Mouse (Mus musculus) cerebellum, adult 9-11 months (tissue): Measurements from ENCODE around the gene Frmd4b.

Experiments used
- DNase-seq: peaks from one replicate; pipeline ENCODE4 v3.0.0; 2022

Frmd4b gene

DNA sequence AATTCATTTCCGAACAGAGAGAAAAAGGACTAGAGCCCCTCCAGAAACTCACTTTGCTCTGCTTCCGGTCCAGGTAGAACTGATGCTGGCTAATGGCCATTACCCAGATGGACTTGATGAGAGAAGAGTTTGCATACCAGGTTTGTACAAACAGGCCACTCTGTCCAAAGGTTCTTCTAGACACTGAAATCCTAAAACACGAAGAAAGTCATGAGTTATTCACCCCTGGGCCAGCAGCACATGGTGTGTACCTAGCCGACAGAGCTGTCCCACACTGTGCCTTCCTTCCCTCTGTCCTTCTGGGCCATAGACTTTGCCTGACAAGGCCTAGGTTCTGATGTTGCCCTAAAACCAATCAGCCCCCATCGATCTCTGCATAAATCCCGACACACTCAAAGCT, 308.8 kb downstream of the Frmd4b start:
- DNase-seq: no peak

DNA sequence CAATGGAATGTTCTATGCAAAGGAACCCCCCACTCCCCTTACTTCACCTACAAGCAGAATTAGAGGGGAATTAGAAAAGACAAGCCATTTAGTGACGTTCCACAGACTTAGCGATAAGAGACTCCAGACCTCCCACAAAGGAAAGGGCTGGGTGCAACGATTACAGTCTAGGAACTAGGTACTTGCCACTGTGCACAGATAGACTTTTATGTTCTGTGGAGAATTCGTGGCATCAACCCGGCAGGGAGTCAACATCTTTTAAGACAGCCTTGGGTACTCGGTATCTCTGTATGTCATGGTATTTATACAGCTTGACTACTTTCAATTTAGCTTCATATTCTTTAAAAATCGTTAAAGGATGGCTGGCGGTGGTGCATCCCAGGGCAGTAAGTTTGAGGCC, 310.1 kb downstream of the Frmd4b start:
- DNase-seq: no peak

DNA sequence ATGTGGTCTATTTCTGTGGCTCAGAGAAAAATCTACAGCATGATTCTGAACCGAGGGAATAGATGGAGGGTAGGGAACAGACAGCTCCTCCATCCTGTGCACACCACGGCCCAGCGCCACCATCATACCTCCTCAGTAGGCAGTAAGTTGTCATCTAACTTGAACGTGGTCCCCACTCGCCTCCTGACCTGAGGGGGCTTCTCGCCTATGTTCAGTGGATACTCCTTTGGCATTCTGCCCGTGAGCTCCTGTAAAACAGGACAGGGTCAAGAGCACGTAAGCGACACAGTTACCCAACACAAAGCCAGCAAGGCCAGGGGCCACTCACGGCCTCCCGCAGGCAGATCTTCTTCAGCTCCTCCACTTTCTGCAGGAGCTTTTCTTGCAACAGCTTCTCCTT, 311.0 kb downstream of the Frmd4b start:
- DNase-seq: peak; percentile 14

DNA sequence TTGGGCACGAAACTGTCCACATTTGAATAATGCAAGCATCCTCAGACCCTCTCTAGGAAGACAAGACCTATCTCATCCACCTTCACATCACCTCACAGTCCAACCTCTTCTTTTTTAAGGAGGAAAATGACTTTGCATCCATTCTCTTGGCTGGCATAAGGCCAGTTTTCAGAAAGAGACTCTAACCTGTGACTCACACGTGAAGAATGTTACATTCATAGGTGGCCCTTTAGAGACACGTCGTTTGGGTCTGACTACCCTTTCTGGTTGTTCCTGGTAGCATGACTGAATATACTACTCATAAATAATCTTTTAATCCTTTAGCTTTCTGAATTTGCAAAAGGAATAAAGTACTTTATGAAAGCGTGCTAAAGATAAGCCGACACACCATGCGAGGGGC, 311.9 kb downstream of the Frmd4b start:
- DNase-seq: peak; percentile 11

DNA sequence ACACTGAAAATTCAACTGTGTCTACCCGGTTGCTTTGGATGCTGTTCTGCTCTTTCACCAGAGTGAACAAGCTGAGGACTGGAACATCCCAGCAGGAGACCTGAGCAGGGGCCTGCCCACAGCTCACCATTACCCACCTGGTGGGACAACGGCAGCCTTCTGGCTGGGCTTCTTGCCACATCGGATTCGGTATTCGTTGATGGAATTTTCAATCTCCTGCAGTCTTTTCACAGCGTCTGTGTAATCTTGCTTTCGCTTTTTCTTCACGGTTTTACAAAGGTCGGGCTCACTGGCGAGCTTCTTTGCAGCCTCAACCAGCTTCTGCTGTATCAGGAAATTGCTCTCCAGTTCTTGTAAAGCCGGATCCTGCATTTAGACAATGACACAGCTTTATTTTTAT, 312.3 kb downstream of the Frmd4b start:
- DNase-seq: peak; percentile 68

DNA sequence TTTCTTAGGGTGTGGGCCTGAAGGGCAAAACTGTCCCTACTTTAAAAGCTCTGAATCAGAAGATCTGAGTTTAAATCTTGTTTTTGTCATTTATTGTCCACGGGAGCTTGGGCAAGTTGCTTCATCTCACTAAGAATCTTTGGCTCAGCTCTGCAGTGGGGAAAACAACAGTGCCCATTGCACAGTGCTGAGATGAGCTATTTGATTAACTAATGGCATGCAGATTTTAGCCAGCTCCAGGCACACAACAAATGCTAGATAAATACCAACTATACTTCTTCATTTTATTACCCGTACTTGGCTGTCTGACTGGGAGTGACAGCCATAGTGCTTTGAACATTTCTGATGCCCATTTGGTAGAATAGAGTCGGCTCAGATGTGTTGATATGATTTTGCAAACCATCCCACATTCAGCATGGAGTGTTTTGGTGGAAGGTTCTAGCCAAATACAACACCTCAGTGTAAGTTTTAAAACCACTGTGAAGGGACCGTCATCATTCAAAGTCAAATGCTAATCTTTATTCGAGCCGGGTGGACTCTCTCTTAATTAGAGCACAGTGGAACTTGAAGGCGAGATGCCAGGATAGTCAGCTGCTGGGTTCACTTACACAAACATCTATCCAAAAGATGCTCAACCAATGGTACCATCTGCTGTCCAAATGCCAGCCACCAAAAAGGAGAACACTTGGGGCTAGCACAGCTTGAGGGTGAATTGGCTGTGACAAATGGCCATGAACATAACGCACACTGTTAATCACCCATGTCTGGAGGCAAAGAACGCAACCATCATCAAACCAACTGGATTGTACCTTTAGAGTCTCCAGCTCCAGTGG, 313.8 kb downstream of the Frmd4b start:
- DNase-seq: peak; percentile 50

DNA sequence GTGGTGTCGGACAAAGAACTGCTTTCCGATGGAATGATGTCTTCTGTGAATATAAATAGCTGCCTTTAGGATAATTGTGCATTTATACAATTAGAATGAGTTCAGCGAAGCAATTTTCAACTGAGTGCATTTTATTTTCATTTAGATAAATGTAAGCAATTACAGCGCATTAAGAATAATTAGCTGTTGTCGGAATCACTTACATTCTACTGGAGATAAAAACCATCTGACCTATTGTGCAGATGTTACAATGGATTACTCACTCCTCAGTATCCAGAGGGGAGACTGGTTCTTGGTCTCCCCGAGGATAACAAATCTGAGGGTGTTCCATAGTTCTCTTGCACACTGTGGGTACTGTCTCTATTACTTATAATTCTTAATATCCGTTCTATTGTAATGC, 315.0 kb downstream of the Frmd4b start:
- no peak for DNase-seq

DNA sequence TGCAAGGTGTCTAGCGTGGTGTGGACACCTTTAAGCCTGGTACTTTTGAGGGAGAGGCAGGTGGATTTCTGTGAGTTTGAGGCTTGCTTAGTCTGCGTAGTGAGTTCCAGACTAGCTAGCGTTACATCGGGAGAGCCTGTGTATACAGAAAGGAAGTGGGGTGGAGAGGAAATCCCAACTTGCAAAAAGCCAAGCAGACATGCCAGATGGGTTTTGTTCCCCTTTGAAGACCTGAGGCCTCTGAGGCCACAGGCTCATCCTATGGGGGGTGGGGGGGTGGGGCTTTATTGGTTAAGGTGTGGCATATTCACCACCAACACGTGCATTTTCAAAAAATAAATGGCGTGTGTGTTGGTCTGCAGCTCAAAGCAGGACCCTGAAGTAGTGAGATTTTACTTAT, 316.7 kb downstream of the Frmd4b start:
- DNase-seq: no peak

DNA sequence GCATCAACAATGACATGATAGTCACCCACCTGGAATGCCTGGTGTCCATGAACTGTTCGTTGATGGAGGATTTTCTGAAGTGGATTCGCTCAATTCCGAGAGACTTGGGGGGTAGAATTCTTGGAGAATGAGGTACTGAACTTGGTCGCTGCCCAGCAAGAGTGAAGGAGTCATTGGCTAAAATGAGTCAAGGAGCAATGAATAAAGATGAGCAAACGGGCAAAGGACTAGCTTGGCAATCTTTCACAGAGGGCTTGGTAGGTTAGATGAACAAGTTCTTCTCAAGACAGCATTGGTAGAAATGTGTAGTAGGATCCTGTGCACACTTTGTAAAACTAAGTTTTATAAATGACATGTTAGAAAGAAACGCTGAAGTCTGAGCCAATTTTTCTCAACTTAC, 317.2 kb downstream of the Frmd4b start:
- no peak for DNase-seq

DNA sequence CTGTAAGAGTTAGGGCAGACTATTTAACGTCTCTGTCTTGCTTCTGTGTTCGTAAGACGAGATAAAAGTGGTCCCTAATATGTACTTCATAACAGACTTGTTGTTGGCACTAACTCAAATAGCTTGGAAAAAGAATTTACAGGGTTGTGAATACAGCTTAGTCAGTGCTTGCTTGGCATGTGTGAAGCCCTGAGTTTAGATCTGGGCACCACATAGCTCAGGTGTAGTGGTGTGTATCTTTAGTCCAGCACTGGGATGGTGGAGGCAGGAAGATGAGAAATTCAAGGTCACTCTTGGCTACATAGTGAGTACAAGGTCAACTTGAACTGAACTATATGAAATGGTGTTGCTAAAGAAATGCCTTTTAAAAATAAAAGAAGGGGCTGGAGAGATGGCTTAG, 320.2 kb downstream of the Frmd4b start:
- no peak for DNase-seq

DNA sequence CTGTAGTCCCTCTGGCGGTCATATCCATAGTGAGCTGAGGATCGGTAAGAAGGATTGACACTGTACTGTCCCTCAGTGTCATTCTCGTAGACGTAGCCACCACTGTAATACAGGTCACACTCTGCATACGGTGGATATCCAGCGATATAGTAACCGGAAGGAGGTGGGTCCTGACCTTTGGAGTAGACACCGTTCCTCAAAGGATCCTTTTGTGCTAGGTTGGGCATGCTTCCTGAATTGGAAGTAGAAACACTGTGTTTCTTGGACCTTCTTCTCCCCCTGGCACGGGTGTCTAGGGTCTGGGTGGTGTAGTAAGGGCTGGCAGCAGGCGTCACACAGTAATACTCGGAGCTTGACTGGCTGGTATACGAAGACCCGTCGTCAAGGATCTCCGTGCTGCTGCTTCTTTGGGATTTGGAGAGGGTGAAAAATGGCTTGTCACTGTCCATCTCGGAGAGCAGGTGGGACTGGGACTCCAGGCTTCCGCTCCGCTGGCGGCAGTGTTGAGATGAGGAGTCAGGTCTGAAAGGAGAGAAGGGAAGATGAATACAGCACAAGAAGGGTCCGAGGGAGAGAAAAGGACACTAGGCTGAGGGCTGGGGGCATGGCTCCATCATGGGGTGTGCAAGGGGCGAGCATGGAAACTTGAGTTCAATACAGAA, 321.3 kb downstream of the Frmd4b start:
- DNase-seq: no peak

DNA sequence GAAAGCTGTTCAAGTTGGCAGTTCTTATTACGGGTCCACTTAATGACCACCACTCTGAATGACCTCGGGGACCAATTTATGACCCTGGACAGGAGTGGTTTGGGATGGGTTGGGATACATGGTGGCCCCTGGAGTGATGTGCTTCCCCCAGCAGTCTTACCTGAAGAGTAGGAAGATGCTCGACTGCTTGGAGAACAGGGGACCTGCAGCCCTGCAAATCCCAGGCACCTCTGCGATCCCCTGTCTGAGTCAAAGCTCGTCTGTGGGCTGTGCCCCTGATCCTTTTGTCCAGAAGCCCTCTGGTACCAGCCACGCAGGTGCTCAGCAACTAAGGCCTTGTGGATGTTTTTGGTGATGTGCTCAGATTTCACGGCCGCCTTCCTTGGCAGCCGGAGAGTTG, 321.9 kb downstream of the Frmd4b start:
- DNase-seq: no peak

DNA sequence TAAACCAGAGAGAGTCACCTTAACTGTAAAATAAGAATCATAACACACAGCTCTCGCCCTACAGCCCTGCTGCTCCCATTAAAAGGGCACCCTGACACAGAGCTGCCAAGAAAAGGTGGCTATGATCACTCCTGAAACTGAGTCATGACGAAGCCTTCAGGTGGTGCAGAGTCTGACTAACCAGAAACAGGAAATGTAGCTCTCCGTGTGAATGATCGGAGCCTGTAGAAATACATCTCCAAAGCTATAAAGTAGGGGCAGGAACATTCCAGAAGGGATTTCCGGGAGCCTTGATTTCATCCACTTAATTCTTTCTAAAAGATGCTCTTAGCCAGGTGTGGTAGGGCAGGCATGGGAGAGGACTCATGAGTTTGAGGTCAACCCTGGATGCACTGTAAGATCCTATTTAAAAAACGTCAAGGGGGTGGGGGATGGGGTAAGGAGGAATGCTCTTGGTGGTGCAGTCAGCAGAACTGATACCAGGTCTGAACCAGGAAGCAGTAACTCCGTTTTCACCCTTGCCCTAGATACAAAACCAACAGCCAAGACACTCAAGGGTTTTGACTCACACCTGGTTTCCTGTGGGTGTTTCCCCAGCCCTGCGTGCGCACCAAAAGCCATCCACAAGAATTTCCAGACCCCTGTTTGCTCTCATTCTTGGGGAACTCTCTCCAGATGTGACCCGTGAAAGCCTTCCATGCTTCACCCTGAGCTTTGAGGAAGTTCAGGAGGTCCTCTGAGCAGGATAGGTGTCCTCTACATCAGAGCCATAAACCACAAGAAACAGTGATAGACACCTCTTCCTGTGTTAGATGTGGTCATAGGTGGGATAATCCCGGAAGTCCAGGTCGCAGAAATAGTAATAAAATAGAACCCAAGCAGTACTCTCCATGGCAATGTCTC, 323.4 kb downstream of the Frmd4b start:
- no peak for DNase-seq

DNA sequence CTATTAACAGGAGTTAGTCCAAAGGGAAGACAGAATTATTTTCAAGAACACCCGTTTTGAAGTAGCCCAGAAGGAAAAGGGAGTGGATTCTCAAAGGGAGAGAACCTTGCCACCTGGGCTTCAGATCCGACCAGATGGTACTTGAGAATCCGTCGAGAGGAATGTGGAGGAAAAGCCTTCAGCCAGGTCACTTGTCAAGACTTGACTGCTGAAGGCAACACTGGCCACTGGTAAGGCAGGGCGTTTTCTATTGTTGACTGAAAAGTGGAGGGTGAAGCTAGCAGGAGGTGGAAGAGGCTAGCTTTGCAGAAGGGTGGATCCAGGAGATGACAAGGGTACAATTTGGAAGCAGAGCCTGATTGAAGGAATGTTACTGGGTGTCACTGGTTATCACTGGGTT, 324.4 kb downstream of the Frmd4b start:
- no peak for DNase-seq

DNA sequence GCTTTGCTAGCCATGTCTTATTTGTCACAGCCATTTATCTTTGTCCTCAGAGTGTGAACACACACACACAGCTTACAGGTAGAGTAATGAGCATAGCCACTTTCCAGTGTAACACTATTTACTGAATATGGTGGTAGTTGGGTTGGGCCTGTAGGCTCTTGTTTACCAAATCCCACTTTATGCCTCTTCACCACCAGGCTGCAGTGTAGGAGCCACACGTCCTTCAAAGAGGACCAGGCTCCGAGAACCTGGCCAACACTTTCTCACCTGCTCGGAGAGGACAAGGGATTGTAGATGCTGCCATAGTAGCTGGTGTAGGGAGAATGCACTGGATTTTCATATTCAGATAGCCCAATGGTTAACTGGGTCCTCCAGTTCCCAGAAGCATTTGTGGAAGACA, 325.2 kb downstream of the Frmd4b start:
- no peak for DNase-seq

DNA sequence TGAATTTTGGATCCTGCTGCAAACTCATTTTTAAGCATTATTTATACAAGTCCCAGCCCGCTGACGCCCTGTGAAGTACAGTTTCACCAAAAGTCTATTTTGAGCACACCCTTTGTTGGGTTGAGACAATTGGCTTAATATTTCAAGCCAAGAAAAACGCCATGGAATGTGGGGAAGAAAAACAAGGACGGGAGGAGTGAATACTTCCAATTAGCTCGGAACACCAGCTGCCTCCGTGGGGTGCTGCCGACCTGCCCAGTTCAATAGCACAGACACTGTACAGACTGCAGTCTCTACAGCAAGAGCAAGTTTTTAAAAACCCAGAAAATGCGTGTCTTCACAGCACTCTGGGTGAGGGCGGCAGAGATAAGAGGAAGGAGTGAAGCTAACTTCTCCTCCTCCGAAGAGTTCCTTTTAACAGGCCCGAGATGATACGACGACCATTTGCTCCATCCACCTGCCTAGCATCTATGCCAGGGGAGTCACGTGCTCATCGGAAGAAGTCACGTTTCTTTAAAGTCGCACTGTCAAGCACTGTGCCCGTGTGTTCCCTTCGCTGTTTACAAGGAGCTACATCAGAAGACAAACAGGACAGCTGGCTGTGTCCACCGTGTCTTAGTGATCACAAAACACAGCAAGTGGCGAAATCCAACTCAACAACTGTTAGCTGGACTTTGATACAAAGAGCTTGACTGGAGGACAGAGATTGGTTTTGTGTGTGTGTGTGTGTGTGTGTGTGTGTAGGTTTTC, 326.0 kb downstream of the Frmd4b start:
- DNase-seq: no peak

DNA sequence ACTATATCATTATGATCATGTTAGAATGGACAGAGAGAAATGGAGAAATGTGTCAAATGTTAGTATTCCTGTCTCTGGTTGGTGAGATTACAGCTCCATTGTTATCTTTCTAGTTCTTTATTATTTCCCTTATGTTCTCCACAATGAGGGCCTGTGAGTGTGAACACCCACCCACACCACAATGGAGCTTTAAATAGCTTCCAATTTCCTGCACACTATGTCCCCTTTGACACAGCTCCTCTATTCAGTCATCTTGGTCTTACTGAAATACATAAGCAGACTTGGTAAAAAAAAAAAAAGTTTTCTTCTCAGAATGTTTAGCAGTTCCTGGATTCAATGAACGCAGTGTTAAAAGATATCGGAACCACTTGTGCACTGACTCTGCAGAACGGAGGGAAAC, 326.7 kb downstream of the Frmd4b start:
- DNase-seq: no peak

DNA sequence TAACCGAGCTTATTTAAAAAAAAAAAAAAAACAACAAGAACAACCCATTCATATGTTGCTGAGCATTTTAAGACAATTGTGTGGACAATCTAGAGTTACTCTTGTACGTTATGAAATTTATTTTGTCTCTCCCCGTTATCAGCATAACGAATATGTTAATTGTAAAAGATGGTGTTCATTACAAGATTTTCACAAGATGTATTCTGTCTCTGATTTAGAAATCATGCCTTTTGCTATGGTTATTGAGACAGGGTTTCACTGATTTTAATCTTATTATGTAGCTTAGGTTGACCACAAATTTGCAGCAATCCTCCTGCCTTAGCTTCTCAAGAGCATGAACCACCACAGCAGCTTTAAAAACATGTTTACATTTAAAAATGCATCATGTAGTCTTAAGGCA, 327.5 kb downstream of the Frmd4b start:
- no peak for DNase-seq

DNA sequence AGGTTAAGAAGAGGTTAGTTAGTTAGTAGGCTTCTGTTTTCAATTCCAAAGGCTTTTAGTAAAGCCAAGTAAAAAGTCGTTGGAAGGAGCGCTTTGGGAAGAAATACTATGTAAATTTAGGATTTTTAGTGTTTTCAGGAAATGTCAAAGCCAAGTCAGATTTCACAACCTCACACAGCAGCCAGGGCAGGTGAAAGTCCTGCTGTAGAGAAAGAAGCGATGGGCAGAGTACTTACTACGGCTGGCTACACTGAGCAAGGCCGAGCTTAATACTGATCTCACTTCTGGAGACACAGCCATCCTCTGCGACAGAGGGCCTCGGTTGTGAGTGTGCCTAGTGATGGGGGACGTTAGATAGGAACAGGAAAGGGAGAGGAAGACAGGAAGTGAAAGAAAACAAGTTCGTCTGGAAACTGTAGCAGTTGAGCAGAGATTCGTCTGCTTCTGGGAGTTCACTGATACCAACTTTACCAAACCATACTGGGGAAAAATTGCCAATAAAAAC, 328.0 kb downstream of the Frmd4b start:
- DNase-seq: no peak

DNA sequence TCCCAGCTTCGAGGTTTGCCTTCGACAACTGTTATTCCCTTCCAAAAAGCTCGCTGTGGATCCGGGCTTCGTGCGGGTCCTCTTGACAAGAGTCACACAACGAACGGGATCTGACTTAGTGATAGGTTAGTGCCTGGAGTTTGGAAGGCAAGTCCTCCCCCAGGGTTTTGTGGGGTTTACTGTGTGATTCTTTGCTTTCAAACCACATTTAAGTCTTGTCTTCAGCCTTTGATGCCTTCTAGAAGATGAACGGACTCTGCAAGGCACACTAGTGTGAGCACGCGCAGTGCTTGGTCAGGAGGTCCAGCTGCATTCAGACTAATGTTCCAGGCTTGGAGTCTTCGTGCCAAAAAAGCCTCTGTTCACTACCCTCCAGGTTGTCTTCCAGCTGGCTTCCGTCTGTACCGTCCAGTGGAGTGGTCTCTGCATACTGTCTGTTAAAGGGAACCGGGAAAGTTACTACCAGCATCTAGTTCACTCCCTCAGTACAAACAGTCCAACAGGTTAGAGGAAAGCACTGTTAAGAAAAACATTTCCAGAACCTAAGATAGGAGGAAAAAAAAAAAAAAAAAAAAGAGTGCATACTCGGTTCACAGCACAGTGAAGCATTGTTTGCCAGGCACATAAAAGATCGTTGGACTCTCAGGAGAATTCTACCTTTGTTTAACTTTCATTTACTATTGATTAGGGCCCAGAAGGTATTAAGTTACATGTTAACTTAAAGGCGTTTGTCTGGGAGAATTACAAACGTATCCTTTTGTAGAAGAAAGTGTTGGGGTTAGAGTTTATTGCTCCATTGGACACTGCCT, 329.1 kb downstream of the Frmd4b start:
- DNase-seq: no peak

DNA sequence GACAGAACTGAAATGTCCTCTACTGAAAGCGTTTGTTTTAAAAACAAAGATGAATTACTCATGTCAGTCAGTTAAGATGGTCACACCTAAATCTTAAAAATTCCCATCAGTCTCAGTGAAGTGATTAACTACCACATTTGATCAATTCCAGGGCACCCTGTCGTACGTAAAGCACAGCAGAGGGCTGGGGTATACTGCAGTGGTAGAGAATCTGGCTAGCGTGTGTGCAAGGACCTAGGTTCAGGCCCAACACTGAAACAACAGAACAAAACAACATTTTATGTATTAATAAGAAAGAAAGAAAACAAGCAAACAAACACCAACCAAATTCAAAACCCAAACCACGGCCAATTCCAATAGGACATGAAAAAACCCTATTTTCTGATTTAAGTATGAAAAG, 331.0 kb downstream of the Frmd4b start:
- DNase-seq: no peak

DNA sequence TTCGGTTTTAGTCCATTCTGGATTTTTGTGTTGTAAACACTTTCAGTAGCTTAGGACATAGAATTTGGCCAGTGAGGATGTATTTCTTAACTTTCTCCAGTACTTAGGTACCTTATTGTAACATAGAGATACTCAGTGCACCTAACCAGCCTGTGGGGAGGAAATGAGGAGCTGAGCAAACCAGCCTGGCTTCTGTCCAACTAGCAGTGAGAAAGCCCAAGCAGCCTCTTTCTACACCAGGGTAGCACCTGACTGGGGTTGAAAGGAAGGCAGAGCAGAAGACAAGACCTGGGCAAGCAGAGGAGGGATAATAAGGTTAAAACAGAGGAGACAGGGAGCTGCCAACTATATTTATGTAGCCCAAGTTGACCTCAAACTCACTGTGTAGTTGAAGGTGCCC, 333.7 kb downstream of the Frmd4b start:
- no peak for DNase-seq
